Mouse (Mus musculus) C2C12 (cell line): ENCODE data around the gene Xrcc2.

Experiments
- CEBPB ChIP-seq: IDR thresholded peaks from one replicate; pipeline ENCODE4 v1.6.1; 2011; ENCODE audit warnings: low read depth, mild to moderate bottlenecking, control low read depth, moderate library complexity
- CTCF ChIP-seq: IDR thresholded peaks from one replicate; pipeline ENCODE4 v1.5.1; 2011; ENCODE audit not compliant: control insufficient read depth, insufficient read depth, insufficient read length
- MAX ChIP-seq: IDR thresholded peaks from one replicate; pipeline ENCODE4 v1.6.1; 2011; ENCODE audit warnings: mild to moderate bottlenecking, control low read depth
- MYOD1 ChIP-seq: IDR thresholded peaks from one replicate; pipeline ENCODE4 v1.6.1; 2011; ENCODE audit warnings: low read depth; ENCODE audit not compliant: control insufficient read depth, insufficient read length
- MYOG ChIP-seq: IDR thresholded peaks from one replicate; pipeline ENCODE4 v1.6.1; 2011; ENCODE audit not compliant: control insufficient read depth, insufficient read length; ENCODE audit errors: extremely low read depth
- USF1 ChIP-seq: IDR thresholded peaks from one replicate; pipeline ENCODE4 v1.6.1; 2011; ENCODE audit warnings: low read depth, mild to moderate bottlenecking, control low read depth, moderate library complexity

DNA sequence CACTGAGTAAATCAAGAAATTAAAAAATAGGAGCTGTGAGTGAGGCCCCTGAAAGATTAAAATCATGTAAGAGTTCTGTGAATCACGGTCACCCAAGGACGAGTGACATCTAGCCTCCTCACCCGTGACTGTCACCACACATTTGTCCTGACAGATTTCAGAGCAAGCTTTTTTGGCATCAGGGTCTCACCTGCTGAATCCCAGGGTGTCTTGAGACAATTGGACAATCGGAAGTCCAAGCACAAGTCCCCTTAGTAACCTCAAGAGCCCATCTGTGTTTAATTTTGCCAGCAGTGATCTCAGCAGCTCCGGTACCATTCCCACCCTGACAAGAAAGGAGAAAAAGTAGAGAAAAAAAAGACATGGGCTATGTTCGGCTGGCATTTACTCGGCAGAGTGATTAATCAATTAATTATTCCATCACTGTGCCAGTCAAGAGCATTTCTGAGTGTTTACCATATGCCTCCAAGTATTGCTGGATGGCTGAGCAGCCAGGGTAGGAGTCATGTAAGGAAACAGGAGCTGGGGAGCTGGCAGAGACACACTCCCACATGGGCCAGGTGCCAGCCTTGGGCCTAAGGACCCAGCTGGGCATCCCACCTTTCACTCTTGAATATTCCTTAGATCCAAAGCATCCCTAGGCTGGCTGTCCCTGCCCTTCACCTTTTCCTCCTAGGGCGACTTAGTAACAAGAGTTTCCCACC is 59.8 kb downstream of the Xrcc2 start:
- TF ChIP-seq USF1 = no peak
- no peak for TF ChIP-seq CTCF
- TF ChIP-seq MYOG = no peak
- TF ChIP-seq MAX = no peak
- no peak for TF ChIP-seq MYOD1
- TF ChIP-seq CEBPB = no peak
